Mouse (Mus musculus) spleen, adult 2 months (tissue): ENCODE data around the gene Me1.
"Not testable (repeated sequence)": the region's sequence is repeated elsewhere in the genome, so short reads cannot be mapped to it uniquely, and the experiment has no call there.

Experiments
- CTCF ChIP-seq: fragments of 200-500 bp; IDR thresholded peaks from 2 replicates; pipeline ENCODE4 v1.5.1; 2011; ENCODE audit warnings: mild to moderate bottlenecking, inconsistent platforms; ENCODE audit not compliant: insufficient read depth, insufficient read length, insufficient replicate concordance; ENCODE audit errors: extremely low read depth
- POLR2A ChIP-seq: fragments of 200-500 bp; IDR thresholded peaks from 2 replicates; pipeline ENCODE4 v1.6.1; 2011; ENCODE audit warnings: low read depth, low read length, inconsistent platforms

DNA sequence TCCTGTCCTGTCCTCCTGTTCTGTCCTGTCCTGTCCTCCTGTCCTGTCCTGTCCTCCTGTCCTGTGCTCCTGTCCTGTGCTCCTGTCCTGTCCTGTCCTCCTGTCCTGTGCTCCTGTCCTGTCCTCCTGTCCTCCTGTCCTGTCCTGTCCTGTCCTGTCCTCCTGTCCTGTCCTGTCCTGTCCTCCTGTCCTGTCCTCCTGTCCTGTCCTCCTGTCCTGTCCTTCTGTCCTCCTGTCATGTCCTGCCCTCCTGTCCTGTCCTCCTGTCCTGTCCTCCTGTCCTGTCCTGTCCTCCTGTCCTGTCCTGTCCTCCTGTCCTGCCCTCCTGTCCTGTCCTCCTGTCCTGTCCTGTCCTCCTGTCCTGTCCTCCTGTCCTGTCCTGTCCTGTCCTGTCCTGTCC, 98.8 kb downstream of the Me1 start:
- not testable (repeated sequence) for TF ChIP-seq CTCF, POLR2A
